Mouse (Mus musculus): ENCODE measurements around the gene Parl.

Gene Parl

DNA sequence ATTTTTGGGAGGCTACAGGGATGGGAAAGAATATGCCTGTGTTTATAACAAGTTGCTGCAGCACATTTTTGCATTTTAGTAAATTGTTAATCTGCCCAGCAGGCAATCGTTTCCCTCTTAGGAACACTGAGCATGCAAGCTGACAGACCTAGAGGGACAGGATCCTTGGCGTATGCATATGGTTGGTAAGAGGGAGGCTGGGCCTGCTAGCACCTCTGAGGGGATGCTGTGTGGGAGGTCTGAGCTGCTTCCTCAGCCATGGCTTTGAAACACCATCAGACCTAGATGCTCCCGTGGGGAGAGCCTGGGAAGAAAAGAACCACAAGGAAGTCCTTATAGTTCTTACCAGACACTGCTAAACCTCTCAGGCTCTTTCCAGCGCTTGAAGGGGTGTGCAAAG lies 67.8 kb downstream of the Parl start:
- DNase-seq, result no peak
